Mouse (Mus musculus): ENCODE results near the gene Hacd2. TPM values are rescaled to one million over a fixed set of nuclear protein-coding genes. Genes with fewer than 3 reads are reported as not detected.

Gene Hacd2
- polyA plus RNA-seq, 1 experiment = 171 TPM

DNA sequence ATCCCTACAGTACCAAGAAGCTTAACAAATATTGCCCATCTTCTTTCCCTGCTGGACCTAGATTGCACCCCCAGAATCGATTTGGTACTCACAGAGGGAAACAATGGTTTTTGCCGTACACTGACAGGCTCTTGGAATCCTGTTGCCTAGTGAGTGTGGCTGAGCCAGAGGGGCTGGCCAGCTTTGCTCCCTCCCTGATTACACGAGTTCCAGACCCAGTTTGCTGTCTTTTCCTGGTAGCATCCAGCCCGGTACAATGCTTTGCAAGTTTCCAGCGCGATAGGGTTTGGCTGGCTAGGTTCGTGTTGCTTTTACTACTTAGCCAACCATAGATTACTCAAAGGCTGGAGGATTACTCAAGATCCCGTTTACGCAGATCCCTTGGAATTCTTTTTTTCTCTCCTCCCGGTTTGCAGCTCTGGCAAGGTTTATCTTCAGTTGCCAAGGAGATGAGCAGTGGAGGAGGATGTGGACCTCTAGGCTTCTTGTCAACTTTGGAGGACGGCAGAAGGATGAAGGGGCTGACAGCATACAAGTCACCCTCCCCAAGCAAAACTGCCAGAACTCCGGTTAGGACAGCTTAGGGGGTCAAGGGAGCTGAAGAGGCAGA lies 131.0 kb downstream of the Hacd2 start:
- no peak overlapping the region for H3K27ac ChIP-seq (replicated peaks; ENCODE audit: low read depth, low read length)
- H3K4me3 ChIP-seq (ENCODE audit: insufficient read depth, low read depth, low read length) = no peak overlapping the region
- H3K4me1 ChIP-seq (ENCODE audit: control insufficient read depth, insufficient read depth, insufficient read length, low read length) = no peaks in the 10 kb centered on the region

DNA sequence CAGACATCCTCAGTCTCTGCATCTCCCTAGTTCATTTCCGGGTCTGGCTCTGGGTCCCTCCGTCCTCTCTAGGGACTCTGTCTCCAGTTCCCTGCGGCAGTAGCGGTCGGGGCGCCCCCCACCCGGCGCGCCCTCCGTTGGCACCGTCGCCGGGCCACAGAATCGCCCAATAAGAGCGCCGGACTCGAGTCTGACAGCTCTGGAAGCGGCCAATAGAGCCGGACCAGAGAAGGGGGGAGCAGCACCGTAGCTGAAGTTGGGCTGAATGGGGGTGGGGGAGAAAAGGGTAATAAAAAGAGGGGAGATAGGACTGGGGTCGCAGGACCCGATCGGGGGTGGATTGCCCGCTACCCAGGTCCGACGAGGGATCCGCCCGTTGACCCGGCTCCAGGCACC lies 132.0 kb downstream of the Hacd2 start:
- no peak overlapping the region for H3K27ac ChIP-seq (replicated peaks; ENCODE audit: low read depth, low read length)

DNA sequence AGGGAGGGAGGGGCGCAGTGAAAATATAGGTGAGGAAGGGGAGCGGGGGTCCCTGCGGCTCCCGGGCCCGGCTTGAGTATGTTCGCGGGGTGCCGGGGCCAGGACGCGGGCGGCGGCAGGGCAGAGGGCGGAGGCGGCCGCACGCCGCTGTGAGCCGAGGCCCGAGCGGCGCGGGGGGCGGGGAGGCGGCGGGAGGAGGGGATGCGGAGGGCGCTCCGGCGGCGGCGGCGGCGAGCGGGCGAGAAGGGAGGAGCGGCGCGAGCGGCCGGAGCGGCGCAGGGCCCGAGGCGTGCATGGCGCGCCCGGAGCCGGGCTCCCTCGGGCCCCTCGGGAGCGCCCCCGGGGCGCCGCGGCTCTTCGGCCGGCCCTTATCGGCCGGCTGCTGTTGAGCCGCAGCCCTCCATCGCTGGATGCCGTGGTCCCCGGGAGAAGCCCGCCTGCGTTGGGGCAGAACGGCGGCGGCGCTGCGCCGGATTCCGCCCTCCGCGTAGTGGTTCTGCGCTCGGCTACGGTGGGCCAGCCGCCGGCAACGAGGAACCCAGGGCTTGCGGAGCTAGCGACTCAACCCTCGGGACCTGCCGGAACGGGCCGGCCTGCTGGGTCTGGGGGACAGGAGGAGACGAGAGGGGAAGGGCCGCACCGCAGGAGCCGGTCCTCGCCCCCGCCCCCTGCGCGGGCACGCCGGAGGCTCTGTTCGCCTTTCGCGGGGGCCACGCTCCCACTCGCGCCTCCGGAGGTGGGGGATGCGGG lies 132.6 kb downstream of the Hacd2 start, which contains the start of gene Adcy5:
TSS of gene Adcy5 (plus strand) at position 237 of the 750 bp plus-strand sequence.
- Histone ChIP-seq H3K4me1 (ENCODE audit: control insufficient read depth, insufficient read depth, insufficient read length, low read length) (no peaks in the 10 kb centered on the region), H3K4me3 (ENCODE audit: insufficient read depth, low read depth, low read length) (peak within 1 kb of the TSS; percentile 53), H3K27ac (replicated peaks; ENCODE audit: low read depth, low read length) (no peak within 1 kb of the TSS)

More for the DNA sequence above, 132.0 kb downstream of the Hacd2 start:
- no peaks in the 10 kb centered on the region for H3K4me1 ChIP-seq (ENCODE audit: control insufficient read depth, insufficient read depth, insufficient read length, low read length)
- peak overlapping the region; percentile 53 for H3K4me3 ChIP-seq (ENCODE audit: insufficient read depth, low read depth, low read length)

DNA sequence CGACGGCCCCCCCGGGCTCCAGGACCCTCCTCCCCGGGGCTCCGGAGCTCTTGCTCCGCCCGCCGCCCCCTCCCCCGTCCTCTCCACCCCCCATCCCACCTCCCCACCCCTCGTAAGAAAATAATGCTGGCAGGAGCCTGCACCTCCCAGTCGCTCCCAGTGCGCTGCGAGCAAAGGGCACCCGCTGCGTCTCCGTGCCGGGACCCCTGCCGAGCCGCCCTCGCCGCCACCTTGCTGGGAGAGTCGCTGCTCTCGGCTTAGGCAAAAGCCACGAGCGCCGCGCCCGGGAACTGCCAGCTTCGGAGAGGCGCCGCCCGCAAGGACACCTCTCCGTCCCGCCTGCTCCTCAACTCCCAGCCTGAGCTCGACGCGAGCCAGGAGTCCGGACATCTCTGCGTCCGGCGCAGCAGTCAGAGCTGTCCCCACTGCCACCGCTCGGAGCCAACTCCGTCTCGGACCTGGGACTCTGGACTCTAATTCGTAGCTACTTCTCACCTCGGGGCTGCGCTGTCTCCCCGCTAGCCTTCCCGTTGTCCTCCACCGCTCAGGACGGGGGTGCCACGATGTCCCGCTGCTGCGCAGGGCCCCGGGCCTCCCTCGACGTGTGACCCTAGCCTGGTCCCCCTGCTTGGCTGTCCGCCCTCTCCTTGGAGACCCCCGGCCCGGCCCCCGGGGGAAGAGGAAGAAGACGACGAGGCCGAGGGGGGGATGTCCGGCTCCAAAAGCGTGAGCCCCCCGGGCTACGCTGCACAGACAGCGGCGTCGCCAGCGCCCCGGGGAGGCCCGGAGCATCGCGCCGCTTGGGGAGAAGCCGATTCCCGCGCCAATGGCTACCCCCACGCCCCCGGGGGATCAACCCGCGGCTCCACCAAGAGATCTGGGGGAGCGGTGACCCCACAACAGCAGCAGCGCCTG lies 133.4 kb downstream of the Hacd2 start:
- peak overlapping the region; percentile 53 for H3K4me3 ChIP-seq (ENCODE audit: insufficient read depth, low read depth, low read length)
- no peaks in the 10 kb centered on the region for H3K4me1 ChIP-seq (ENCODE audit: control insufficient read depth, insufficient read depth, insufficient read length, low read length)
- H3K27ac ChIP-seq (replicated peaks; ENCODE audit: low read depth, low read length) = no peak overlapping the region

DNA sequence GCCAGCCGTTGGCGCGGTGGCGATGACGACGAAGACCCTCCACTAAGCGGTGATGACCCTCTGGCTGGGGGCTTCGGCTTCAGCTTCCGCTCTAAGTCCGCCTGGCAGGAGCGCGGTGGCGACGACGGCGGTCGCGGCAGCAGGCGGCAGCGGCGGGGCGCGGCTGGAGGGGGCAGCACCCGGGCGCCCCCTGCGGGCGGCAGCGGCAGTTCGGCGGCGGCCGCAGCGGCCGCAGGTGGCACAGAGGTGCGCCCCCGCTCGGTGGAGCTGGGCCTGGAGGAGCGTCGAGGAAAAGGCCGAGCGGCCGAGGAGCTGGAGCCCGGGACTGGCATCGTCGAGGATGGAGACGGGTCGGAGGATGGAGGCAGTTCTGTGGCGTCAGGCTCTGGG lies 134.1 kb downstream of the Hacd2 start:
- Histone ChIP-seq H3K4me3 (ENCODE audit: insufficient read depth, low read depth, low read length) (peak overlapping the region; percentile 34), H3K4me1 (ENCODE audit: control insufficient read depth, insufficient read depth, insufficient read length, low read length) (no peaks in the 10 kb centered on the region), H3K27ac (replicated peaks; ENCODE audit: low read depth, low read length) (no peak overlapping the region)

- Histone ChIP-seq H3K27ac (replicated peaks; ENCODE audit: low read depth, low read length) (no peak overlapping the region), H3K4me3 (ENCODE audit: insufficient read depth, low read depth, low read length) (0 out of 2 replicates have a peak overlapping the region, but pooled peaks have one; percentile 9), H3K4me1 (ENCODE audit: control insufficient read depth, insufficient read depth, insufficient read length, low read length) (no peaks in the 10 kb centered on the region)
Measured at GRCm38 (mm10) chr16:35156832-35157231, 134.6 kb downstream of the Hacd2 start.

Other genes with a start within 250 kb of the Hacd2 start
- gene Adcy5, start 132.4 kb downstream of the Hacd2 start, polyA plus RNA-seq (2012; ENCODE audit: insufficient read depth, insufficient read length, missing spikeins) = 1.9 and 4.6 TPM in 2 replicates

Data from brown adipose tissue, adult 24 weeks (tissue).